In the genomic region with DNA sequence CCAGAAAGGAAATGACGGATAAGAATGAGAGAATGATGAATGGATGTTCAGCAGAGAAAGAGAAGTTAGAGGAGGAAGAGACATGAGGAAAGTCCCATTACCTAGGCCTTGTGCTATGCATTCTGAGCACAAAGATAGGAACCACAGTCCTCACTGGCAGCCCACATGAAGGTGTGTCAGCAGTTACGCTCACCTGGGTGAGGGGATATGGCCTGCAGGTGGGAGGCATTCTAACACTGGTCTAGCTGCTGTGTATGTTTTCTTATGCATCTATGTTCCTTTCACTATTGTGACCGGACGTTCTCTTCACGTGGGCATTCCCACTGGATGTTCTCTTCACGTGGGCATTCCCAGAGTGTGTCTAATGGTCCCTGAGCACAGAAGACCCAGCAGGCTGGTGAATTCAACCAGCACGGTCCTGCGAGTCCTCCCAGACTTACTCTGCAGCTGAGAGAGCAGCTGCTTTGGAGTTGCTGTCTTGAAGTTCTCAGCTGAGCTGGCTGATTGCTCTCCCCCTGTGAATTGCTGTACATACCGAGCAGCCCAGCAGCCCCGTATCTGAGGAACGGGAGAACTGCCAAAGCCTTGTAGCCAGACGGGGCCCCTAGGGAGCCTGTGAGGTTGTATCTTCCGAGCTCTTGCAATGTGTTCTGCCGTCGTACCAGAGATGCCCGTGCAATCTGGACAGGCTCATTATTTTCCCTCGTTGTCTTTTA, we compare ENCODE assay signal across 10 mouse cellular contexts.
DNase-seq lines count a peak whose midpoint lies in the region; ATAC-seq lines count a peak whose summit lies in the region.
"Had no signal": no experiment of that assay in that cellular context is flagged by ENCODE, and none has a peak within 500 bp of the region (broad histone marks: within the 10 kb centered on the region; RNA-seq: fewer than 3 reads in every experiment).

No protein-coding gene starts in this region.

- DNase-seq in kidney, adult 18-20 months = no peak
- DNase-seq in cerebellum, adult 11 months = peak; percentile 23
- DNase-seq in forebrain, embryonic 14.5 days (ENCODE audit: low spot score) = peak; percentile 82
- DNase-seq in left cerebral cortex, postnatal 36 days (ENCODE audit: low spot score in 2 of 2) = peak; percentile 27 to 36
- DNase-seq in thymus, postnatal 14 days = no peak
- DNase-seq in yolk sac, embryonic 10.5 days (ENCODE audit: low spot score) = no peak

- no peak overlapping the region for H3K4me3 ChIP-seq in kidney, embryonic 15.5 days (replicated peaks)
- no peak overlapping the region for H3K4me3 ChIP-seq in forebrain, embryonic 14.5 days (ENCODE audit: low read depth, low read length)
- no peak overlapping the region for H3K4me3 ChIP-seq in liver, embryonic 12.5 days
- H3K4me3 ChIP-seq: embryonic facial prominence, embryonic 12.5 days; liver, embryonic 15.5 days had no signal

- H3K4me1 ChIP-seq in kidney, embryonic 15.5 days = peaks cover 5% of the 10 kb centered on the region; the same call in 1 of the 2 replicates
- peaks cover 10% of the 10 kb centered on the region; the same call in 1 of the 2 replicates for H3K4me1 ChIP-seq in forebrain, embryonic 14.5 days (ENCODE audit: control insufficient read depth, insufficient read depth, low read length)
- H3K4me1 ChIP-seq in liver, embryonic 12.5 days = no peaks in the 10 kb centered on the region
- H3K4me1 ChIP-seq: liver, embryonic 15.5 days had no signal

- no peak overlapping the region for H3K9ac ChIP-seq in kidney, embryonic 15.5 days
- no peak overlapping the region for H3K9ac ChIP-seq in forebrain, embryonic 14.5 days (ENCODE audit: low read length)
- no peak overlapping the region for H3K9ac ChIP-seq in liver, embryonic 12.5 days
- H3K9ac ChIP-seq: embryonic facial prominence, embryonic 12.5 days; liver, embryonic 15.5 days had no signal

- no peak overlapping the region for H3K27ac ChIP-seq in kidney, embryonic 15.5 days
- peak overlapping the region; percentile 10 for H3K27ac ChIP-seq in forebrain, embryonic 14.5 days (ENCODE audit: low read depth, low read length)
- no peak overlapping the region for H3K27ac ChIP-seq in liver, embryonic 12.5 days
- H3K27ac ChIP-seq: embryonic facial prominence, embryonic 12.5 days; liver, embryonic 15.5 days had no signal

- no peaks in the 10 kb centered on the region for H3K9me3 ChIP-seq in kidney, embryonic 15.5 days (replicated peaks)
- H3K9me3 ChIP-seq in forebrain, embryonic 14.5 days (replicated peaks; ENCODE audit: control insufficient read depth, low read length) = no peaks in the 10 kb centered on the region
- H3K9me3 ChIP-seq in liver, embryonic 12.5 days (replicated peaks) = no peaks in the 10 kb centered on the region
- H3K9me3 ChIP-seq: embryonic facial prominence, embryonic 12.5 days; liver, embryonic 15.5 days had no signal

- WGBS in kidney, embryonic 15.5 days = 55% methylated on average over 17 of the region's 17 CpGs
- 51% methylated on average over 17 of the region's 17 CpGs for WGBS in forebrain, embryonic 14.5 days
- 75% methylated on average over 17 of the region's 17 CpGs for WGBS in liver, embryonic 12.5 days (ENCODE audit: insufficient replicate concordance)

- no peaks in the 10 kb centered on the region for H3K36me3 ChIP-seq in kidney, embryonic 15.5 days
- no peaks in the 10 kb centered on the region for H3K36me3 ChIP-seq in forebrain, embryonic 14.5 days (ENCODE audit: control insufficient read depth, insufficient read depth, low read length)
- no peaks in the 10 kb centered on the region for H3K36me3 ChIP-seq in liver, embryonic 12.5 days
- H3K36me3 ChIP-seq: embryonic facial prominence, embryonic 12.5 days; liver, embryonic 15.5 days had no signal

- ATAC-seq in kidney, embryonic 15.5 days (replicated peaks; ENCODE audit: low FRiP score) = peak; percentile 22; the same call in 1 of the 2 replicates
- ATAC-seq in forebrain, embryonic 14.5 days = peak; percentile 88
- ATAC-seq in liver, embryonic 12.5 days = no peak

- no peaks in the 10 kb centered on the region for H3K27me3 ChIP-seq in kidney, embryonic 15.5 days
- no peaks in the 10 kb centered on the region for H3K27me3 ChIP-seq in forebrain, embryonic 14.5 days (replicated peaks; ENCODE audit: control insufficient read depth, insufficient read depth, low read length)
- H3K27me3 ChIP-seq in liver, embryonic 12.5 days (replicated peaks) = no peaks in the 10 kb centered on the region
- H3K27me3 ChIP-seq: embryonic facial prominence, embryonic 12.5 days; liver, embryonic 15.5 days had no signal

- peak overlapping the region; percentile 32; the same call in 1 of the 2 replicates for H3K4me2 ChIP-seq in kidney, embryonic 15.5 days
- H3K4me2 ChIP-seq in forebrain, embryonic 14.5 days (ENCODE audit: low read length) = no peak overlapping the region
- no peak overlapping the region for H3K4me2 ChIP-seq in liver, embryonic 12.5 days
- H3K4me2 ChIP-seq: embryonic facial prominence, embryonic 12.5 days; liver, embryonic 15.5 days had no signal

- intact Hi-C loops in left cerebral cortex, postnatal 36 days (cut with DNase I) = no loop called here

Comparison
In these comparisons a context has a peak if more than half of its experiments do, and no peak if none do; other contexts are left out.
1. DNase-seq: peak in cerebellum, adult 11 months (single experiment), forebrain, embryonic 14.5 days (single experiment) and left cerebral cortex, postnatal 36 days (2 of 2); none in kidney, adult 18-20 months (single experiment), thymus, postnatal 14 days (single experiment) and yolk sac, embryonic 10.5 days (single experiment).